Mouse (Mus musculus): Measurements from ENCODE around the gene Vcam1.

- TF ChIP-seq CTCF (IDR thresholded peaks at IDR 0.05; ENCODE audit: extremely low read depth, insufficient read depth, insufficient read length, insufficient replicate concordance) (no peak), POLR2A (IDR thresholded peaks at IDR 0.05; ENCODE audit: low read depth, low read length) (no peak)
Observed at GRCm38 (mm10) chr3:116127281-116127680, 2.2 kb downstream of the Vcam1 start.
